ENCODE assay signal across 18 mouse cellular contexts in genomic region chr12:98444860-98445259, GRCm38 (mm10).
DNase-seq lines count a peak whose midpoint lies in the region; ATAC-seq lines count a peak whose summit lies in the region.
"Had no signal": no experiment of that assay in that cellular context is flagged by ENCODE, and none has a peak within 500 bp of the region (broad histone marks: within the 10 kb centered on the region; RNA-seq: fewer than 3 reads in every experiment).

No protein-coding gene starts in this region.

- ATAC-seq in CD4-positive, CD25-positive, alpha-beta regulatory T cell, adult 4 months: peak; percentile 32
- peak; percentile 19 for ATAC-seq in activated CD4-positive, CD25-positive, alpha-beta regulatory T cell, adult 4 months
- peak; percentile 65 for ATAC-seq in inflammation-experienced regulatory T-cells, adult 6 months
- no peak for ATAC-seq in erythroblast, adult 5-6 weeks (replicated peaks; ENCODE audit: low FRiP score, poor library complexity, severe bottlenecking)
- ATAC-seq: forebrain, embryonic 14.5 days; forebrain, embryonic 16.5 days; Patski had no signal

- DNase-seq in heart, adult 11 months: peak; percentile 23
- no peak for DNase-seq in heart, adult 8-10 months (ENCODE audit: low spot score)
- DNase-seq in left cerebral cortex, adult 18-20 months (ENCODE audit: low spot score in 2 of 2): no peak
- no peak for DNase-seq in gastrocnemius, adult 8-10 months (ENCODE audit: low spot score in 2 of 2)
- DNase-seq: adrenal gland, adult 8-10 months; adrenal gland, postnatal 14 days; adrenal gland, postnatal 36 days; B cell, adult 2 months; cerebellum, adult 2 months; cerebellum, postnatal 10 days; cerebellum, postnatal 25 days had no signal
